Mouse (Mus musculus): ENCODE data around the gene Nudcd3.

Nudcd3 gene

DNA sequence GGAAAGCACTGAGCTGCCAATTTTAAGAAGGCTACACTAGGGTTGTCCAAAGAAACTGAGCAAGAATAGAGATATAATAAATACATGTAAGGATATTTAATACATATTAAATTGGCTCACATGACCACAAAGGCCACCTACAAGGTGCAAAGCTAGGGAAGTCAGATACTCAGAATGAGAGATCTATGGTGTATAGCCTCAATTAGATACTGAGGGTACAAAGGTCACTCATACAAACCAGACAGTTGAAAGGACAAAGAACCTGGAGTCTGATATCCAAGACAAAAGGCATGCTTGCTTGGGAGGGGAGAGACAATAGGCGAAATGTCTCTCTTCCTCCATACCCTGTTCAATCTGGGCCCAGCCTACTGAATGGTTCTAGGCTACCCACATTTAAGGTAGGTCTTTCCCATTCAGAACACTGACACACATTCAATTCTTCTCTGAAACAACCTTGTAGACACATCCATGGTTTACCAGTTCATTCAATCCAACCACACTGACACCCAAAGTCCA, 76.6 kb downstream of the Nudcd3 start:
- peak; percentile 90 for DNase-seq (ENCODE audit: low read depth, low spot score)

DNA sequence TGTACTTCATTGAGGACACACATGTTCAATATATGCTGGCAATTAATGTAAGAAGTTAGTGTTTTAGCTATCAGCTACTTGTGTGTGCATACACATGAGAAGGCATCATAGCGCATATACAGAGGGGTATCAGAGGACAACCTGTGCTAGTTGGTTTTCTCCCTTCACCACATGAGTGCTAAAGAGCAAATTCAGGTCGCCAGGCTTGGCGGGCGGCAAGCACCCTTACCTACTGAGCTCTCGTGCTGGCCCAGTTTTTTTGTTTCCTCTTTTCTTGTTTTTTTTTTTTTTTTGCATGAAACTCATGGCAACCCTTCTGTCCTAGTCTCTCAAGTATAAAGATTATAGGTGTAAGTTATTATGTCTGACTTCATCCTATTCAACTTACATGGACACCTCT, 77.6 kb downstream of the Nudcd3 start:
- DNase-seq (ENCODE audit: low read depth, low spot score) = no peak

DNA sequence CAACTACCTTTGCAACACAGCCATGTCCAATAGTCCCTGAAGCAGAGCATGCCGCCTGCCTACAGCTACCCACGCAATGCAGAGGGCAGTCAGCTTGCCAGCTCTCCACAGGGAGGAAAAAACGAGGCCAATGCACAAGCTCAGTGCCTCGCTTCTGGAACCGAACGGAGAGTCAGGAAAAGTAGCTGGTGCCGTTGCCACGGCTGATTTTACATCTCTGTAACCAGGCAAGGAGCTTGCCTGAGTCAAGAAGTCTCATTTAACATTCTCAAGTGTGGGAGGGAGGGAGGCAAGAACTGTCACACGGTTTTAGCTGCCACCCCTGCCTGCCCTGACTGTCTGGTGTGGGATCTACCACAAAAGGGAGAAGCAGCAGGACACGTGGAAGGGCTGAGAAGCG, 79.6 kb downstream of the Nudcd3 start:
- DNase-seq (ENCODE audit: low read depth, low spot score) = no peak

DNA sequence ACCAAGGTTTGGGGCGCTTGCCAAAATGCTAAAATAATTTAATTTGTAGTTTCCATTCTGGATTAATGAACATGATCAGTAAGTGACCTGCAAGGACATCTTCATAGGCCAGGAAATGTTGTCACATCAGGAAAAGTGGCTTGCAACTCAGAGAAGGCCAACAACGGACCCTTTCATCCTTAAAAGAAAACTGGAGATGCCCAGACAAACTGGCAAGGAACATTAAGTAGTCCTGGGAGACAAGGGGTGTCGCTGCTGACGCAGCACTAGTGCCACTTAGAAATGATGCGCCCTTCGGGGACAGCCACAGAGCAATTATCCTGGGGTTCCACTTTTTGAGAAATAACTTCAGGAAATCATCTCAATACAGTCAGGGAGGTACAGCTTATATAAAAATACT, 80.2 kb downstream of the Nudcd3 start:
- no peak for DNase-seq (ENCODE audit: low read depth, low spot score)

DNA sequence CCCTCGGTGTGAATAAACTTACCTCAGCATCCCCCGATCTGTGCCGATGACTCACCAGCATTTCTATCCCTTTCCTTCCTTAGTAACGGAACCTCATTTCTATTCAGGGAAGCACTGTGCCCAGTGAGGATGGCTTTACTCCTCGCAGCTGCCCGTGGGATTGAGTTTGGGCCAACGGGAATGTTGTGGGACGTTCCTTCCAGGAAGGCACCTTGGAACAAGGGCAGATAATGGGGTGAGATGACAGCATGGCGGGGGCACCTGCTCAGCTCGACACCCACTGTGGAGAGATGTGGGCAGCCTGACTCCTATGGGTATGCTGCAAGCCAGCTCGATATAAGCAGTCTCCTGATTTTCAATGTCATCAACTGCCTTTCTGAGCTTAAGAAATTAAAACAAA, 80.9 kb downstream of the Nudcd3 start:
- no peak for DNase-seq (ENCODE audit: low read depth, low spot score)

DNA sequence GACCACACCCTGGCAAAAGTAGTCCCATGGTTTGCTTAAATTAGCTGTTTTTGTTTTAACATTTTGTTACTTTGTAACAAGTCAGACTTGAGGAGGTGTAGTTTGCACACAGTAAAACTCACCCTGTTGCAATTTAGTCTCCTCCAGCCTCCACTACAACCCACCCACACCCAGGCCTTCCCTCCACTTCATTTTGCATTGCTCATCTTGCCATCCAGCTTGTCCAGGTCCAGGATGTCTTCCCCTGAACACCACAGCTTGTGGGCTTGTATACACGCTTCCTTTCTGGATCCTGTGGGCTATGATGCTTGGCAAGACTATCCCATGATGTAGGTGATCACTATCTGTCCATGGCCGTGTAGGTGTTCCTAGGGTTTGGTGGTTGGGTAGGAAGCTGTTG, 82.3 kb downstream of the Nudcd3 start:
- no peak for DNase-seq (ENCODE audit: low read depth, low spot score)

DNA sequence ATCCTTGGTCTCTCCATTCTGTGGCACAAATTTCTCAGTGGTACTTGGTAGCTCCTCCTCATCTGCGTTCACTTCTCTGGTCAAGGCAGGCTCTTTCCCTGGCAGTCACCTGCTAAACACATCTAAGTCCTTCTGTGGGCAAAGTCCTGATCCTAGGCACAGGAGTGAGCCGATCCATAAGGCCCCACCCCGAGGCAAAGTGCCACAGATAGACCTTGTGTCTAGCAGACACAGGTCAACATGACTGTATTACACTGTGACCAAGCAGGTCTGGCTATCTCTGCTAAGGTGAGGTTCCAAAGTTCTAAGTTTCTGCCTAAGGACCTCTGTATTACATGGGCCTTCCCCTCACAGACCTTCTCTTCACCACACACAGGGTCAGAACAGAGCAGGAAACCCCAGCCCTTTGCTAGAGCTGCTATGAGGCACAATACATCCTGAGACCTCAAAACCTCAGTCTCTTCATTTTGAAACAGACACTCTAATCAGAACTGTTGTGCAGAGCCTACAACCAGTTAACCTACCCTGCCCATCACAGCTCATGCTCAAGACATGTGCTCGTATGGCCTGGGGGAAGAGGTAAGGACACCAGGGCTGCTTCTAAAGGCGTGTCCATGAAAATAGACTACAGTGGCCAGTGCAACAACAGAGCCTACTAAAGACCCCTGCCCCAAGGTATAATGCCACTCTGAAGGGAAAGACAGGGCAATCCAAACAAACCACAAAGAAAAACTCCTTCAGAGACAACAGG, 88.3 kb downstream of the Nudcd3 start:
- DNase-seq (ENCODE audit: low read depth, low spot score) = no peak

DNA sequence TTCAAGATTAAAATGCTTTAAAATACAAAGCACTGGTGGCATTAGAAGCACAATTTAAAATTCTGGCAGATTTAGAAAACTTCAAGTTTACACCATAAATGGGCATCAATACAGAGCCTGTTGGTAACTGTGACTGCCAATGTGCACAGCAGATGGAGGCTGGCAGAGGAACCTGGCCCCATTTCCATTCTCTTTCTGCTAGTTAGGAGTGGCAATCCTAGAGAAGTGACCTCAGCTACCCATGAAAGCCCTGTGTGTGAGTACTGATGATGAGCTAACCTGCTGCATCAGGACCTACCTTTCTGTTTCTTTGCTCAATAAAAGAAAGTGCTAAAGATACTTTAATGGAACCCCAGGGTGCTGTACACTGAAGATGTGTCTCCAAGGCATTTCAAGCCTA, 90.2 kb downstream of the Nudcd3 start:
- DNase-seq (ENCODE audit: low read depth, low spot score) = no peak

DNA sequence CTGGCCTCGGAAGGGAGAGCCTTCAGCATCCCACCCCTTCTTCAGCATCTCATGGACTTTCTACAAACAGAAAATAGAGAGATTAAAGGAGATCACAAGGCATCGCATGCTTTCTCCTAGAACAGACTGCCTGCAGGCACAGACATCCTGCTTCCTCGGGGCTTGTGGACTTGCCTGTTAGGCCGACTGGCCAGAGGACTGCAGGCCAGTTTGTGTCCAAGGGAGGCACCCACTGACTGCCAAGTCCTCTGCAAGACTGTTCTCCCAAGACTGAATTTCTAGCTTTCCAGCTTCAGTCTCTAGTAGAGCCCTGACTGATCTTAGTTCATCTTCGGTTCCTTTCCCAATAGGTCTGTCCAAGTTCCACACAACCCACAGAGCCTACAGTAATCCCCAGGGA, 91.9 kb downstream of the Nudcd3 start:
- no peak for DNase-seq (ENCODE audit: low read depth, low spot score)

DNA sequence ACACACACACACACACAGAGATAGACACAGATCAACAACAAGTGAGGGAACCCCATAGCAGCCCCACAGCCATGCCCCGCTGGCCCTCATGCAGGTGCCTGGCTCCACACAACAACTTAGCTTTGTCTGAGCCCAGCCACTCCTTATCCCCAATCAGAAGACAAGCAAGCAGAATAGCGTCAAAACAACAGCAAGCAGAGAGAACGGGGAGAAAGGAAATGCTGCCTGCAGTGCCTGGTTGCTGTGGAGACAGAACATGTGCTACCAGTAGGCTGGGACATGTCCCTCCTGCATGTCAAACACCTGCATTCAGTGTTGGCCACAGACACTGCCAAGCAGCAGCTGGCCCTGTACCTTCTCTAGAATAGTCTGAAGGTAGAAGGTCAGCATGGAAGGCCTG, 92.5 kb downstream of the Nudcd3 start:
- DNase-seq (ENCODE audit: low read depth, low spot score) = peak; percentile 32

DNA sequence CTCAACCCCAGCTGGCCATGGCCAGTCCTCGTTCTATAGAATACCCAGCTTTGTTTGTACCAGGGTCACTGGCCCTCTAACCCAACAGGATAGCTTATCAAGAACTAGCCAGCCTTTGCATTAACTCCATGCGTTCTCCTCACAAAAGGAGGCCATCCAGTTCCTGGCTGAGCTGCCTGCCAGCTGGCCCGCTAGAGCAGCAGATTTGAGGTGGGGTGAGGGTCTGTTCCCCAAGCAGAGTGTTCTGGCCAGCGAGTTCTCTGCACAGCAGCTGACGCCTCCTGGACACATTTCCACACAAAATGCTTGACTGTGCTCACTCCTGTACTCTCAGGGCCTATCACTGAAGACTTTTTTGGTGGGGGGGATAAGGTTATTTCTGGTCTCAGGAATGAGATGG, 95.5 kb downstream of the Nudcd3 start:
- DNase-seq (ENCODE audit: low read depth, low spot score) = no peak

DNA sequence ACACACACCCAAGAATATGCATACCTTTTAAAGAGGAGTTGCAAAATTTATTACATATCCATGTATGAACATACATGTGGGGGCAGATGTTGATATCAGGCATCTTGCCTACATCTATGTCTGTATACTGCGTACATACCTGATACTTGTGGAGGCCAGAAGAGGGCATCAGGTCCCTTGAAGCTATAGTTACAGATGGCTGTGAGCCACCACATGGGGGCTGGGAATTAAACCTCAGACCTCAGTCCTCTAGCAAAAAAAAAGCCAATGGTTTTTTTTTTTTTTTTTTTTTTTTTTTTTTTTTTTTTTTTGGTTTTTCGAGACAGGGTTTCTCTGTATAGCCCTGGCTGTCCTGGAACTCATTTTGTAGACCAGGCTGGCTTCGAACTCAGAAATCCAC, 103.6 kb downstream of the Nudcd3 start:
- DNase-seq (ENCODE audit: low read depth, low spot score) = peak; percentile 59

DNA sequence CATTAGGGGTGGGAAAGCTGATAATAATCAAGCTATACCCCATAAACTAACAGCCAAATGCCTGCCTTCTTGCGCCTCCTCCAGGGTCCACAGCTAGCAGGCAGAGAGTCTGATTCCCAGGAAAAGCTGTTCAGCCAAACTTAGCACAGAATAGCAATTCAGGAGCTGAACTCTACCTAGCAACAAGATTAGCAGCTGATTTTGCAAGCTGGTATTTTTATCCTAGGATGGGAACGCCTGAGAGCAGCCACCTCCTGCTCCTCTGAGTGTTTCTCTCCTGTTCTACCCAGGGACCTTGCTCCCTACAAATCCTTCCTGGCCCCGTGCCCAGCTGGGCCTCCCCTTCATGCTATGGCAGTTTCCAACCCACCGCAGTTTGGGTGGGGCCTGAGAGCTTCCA, 113.2 kb downstream of the Nudcd3 start:
- DNase-seq (ENCODE audit: low read depth, low spot score) = no peak

DNA sequence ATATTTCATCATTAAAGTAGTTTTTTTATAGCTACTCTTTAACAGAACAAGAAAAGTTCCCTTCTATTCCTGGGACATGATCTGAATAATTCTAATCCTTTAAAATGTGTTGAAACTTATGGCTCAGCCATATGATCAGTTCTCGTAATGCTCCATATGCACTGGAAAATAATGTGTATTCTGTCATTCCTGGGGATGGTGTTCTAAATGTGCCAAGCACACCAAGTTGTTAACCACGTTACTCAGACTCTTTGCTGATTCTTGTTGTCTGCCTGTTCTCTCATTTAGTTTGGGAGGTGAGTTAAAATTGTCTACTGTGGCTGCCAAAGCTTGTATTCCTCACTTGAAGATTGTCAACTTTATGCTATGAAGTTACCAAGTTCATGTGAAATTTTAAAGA, 121.5 kb downstream of the Nudcd3 start:
- no peak for DNase-seq (ENCODE audit: low read depth, low spot score)

DNA sequence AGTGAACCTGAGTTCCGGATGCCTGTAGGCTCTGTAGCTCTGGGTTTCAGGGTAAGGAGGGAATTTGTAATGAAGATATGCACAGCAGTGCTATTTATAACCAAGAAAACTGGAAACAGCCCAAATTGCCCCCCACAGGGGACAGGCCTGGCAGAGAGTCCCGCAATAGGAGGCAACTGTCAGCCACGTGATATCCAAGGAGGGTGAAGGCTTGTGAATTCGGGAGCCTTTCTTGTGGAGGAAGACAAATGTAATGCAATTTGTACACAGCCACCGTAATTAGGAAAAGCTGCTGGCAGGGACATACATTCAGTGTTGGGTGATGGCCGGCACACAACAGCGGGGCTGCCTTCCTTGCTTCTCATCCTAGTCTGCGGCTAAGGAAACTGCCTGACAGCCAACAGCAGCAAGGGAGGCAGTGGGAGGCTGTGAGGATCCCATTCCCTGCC, 124.6 kb downstream of the Nudcd3 start:
- DNase-seq (ENCODE audit: low read depth, low spot score) = no peak

DNA sequence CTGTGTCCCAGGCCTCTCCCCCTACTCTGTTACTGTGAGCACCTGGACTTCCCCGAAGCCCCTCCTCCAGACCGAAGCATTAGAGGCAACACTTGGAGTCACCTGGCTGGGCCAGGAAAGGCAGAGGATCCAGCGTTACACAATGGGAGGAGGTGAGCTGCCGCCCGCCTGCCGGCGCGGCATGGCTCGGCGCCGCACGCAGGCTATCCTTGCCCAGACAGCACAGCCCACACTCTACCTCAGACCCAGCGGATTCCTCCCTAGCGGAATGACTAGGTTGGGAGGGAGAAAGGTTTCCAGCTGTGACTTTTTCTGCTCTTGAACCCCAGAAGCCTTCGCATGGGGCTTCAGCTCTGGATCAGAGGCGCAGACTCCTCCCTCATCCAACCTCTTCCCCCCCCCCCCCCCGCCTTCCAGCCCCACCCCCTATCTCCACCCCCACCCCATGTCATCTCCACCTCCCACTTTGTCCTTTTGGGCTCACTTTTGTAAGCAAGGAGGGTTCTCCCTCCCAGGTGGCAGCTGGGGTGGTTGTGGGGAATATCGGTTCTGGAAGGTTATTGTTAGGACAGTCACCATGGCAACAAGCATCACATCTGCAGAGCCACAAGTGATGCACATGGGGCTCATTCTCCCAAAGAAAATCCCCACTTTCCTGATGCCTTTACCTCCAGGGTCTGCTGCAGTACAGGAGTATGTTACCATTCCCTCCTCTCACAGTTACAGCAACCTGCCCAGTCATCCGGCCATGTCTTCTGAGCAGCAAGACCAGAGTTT, 131.8 kb downstream of the Nudcd3 start:
- DNase-seq (ENCODE audit: low read depth, low spot score) = peak; percentile 82

DNA sequence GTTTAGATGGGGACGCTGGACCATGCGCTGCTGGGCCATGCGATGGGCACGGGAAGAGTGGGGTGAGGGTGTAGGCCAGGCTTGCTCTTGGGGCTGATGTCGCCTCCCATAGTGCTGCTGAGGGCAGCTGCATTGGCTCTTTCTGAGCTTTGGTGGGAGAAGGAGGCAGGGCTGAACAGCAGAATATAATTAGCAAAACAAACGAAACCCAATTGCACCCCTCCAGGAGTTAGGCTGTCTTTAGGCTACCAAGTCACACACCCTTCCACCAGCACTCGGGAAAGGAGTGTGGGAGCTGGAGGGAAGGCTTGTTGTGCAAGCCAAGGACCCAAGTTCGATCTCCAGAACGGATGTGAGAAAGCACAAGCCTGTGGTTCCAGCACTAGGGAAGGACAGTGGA, 133.1 kb downstream of the Nudcd3 start:
- DNase-seq (ENCODE audit: low read depth, low spot score) = peak; percentile 80

DNA sequence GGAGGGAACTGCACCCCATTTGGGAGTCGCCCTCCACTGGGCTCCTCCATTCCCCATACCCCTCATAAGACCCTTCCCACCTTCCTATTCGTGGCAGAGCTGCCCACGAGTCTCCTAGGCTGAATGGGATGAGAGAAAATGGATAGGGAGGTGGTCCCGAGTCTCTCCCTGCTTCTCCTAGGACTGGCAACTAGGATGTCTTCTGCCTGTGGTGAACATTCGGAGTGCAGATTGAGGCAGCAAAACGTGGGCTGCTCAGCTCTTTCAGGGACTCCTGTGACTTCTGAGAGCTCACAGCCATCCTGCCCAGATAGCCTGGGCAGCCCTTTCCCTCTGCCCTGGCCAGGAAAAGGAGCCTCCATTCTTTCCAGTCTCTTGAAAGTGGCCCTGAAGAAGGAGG, 134.0 kb downstream of the Nudcd3 start, which contains the start of gene Camk2b:
Gene Camk2b, minus strand, starts transcription at position 187 of the 400 bp plus-strand sequence.
- DNase-seq (ENCODE audit: low read depth, low spot score) = no peak

DNA sequence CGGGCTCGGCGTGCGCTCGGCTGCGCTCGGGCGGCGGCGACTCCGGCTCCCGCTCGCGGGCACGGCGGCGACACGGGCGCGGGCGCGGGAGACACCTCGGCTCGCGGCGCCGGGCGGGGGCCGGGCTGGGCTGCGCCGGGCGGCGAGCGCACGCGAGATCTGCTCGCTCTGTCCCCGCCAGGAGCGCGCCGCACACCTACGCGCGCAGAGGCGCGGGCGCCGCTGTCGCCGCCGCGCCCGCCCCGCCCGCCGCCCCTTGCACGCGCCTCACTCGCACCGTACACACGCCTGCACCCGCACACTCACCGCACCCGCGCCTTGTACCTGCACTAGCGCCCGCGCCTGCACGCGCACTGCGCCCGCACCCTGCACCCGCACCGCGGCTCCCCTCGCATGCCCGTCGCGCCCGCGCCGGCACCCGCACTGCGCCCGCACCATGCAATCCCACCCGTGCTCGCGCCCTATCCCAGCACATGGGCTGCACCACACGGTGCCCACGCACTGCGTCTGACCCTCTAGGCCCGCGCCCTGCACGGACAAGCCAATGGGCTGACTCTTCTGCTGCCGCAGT, 134.6 kb downstream of the Nudcd3 start:
- peak; percentile 58 for DNase-seq (ENCODE audit: low read depth, low spot score)

DNA sequence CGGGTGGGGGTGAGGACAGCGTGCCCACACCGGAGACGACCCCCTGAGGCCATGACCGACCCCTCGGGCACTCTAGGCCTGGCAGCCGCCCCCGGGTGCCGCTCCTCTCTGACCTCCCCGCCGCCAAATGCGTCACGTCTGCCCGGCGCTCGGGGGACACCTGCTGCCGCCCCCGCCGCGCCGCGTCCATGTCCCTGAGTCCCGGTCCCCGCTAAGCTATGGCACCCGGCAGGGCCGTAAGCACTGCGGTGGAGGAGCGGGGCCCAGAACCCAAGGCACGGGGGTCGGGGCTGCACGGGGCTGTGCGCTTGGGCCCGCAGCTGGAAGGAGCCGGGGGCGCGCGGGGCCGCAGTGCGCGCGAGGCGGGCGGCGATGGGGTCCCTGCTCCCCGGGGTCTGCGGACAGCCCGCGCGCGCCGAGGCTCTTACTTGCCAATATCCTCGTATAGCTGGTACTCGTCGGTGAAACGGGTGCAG, 135.1 kb downstream of the Nudcd3 start:
- DNase-seq (ENCODE audit: low read depth, low spot score) = peak; percentile 48

DNA sequence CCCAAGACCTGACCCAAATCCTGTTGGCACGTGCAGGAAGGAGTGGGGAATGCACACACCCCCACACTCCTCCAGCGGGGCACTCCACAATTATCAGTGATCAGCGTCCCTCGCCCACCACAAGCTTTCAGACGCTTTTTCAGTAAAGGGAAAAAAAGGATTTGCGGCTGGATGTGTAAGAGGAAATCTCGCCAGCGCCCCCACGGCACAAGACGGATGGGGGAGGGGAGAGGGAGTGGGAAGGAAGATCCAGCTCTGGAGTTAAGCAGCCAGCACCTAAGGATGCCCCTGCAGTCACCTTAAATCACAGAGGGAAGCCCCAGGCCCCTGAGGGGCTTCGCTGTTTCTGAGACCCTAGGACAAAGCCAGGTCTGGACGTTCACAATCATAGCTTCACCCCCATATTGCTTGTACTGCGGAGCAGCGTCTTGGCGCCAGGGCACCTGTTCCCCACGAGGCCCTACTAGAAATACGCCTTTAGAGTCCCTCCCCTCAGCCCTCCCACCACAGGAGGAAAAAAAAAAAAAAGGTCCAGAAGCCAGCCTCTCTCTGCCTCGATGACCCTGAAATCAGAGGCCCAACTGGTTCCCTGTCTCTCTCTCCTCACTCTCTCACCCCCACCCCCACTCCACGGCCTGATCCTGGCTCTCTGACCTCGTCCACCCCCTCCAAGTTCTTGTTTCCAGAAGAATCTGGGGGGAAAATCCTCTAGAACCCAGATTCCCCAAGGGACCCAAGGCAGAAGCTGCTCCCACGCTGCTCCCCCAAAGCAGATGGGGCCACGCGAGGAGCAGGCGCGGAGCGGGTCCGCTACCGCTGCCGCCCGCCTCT, 135.8 kb downstream of the Nudcd3 start:
- peak; percentile 66 for DNase-seq (ENCODE audit: low read depth, low spot score)

Measured in R1 (cell line).